Mouse (Mus musculus): Measurements from ENCODE around the gene Insrr.

DNA sequence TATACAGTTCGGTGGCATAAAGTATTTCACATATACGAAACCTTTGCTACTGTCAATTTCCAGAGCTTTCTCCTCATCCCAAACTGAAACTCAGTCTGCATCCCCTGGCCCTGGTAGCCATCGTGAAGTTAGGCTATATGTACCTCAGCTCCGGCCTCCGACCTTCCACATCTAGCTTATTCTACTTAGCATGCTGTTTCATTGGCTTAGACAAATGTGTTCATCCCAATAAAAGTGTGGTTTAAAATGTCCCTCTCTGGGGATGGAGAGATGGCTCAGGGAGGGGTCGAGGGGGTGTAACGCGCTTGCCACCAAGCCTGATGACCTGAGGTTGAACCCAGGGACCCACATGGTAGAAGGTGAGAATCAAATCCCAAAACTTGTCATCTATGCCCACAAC is 27.2 kb upstream of the Insrr start:
- TF ChIP-seq CTCF (conservative IDR thresholded peaks at IDR 0.05; ENCODE audit: low read length): no peak
- no peak for TF ChIP-seq POU5F1 (IDR thresholded peaks at IDR 0.05; ENCODE audit: borderline replicate concordance, low read length)

Measured in E14TG2a.4 (cell line).